In the genomic region with DNA sequence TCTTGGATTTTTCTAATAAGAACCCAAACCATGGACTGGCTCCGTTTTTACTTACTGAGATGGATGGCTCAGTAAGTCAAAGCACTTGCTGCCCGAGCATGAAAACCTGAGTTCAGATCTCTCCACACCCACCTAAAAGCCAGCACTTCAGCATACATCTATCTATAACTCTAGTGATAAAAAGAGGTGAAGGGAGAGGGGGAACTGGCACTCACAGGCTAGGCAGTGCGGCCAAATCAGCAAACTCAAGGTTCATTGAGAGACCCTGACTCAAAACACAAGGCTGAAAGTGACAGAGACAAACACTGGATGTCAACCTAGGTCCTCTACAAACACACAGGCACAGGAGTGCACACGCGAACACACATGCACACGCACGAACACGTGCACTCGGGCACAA, we compare ENCODE assay signal across 11 mouse cellular contexts. TPM values are rescaled to one million over a fixed set of nuclear protein-coding genes. Genes with fewer than 3 reads are reported as not detected.
A peak's percentile ranks its signal among the peaks of the same experiment; 100 is the strongest.
DNase-seq lines count a peak whose midpoint lies in the region; ATAC-seq lines count a peak whose summit lies in the region.
"Had no signal": no experiment of that assay in that cellular context is flagged by ENCODE, and none has a peak within 500 bp of the region (broad histone marks: within the 10 kb centered on the region; RNA-seq: fewer than 3 reads in every experiment).

No protein-coding gene starts in this region.

- peaks cover 9% of the 10 kb centered on the region for H3K36me3 ChIP-seq in heart, embryonic 14.5 days (ENCODE audit: control insufficient read depth, insufficient read depth, low read length)
- peaks cover 5% of the 10 kb centered on the region; the same call in 1 of the 2 replicates for H3K36me3 ChIP-seq in embryonic facial prominence, embryonic 14.5 days (ENCODE audit: control insufficient read depth, insufficient read depth, low read length)
- H3K36me3 ChIP-seq in hindbrain, embryonic 15.5 days = 0 out of 2 replicates have a peak, but pooled peaks cover 3% of the 10 kb centered on the region
- H3K36me3 ChIP-seq in midbrain, embryonic 12.5 days = 0 out of 2 replicates have a peak, but pooled peaks cover 5% of the 10 kb centered on the region

- H3K4me1 ChIP-seq in heart, embryonic 14.5 days (ENCODE audit: control insufficient read depth in 2 of 2, insufficient read depth in 2 of 2, low read length in 2 of 2) = peaks cover 7 to 37% of the 10 kb centered on the region in 2 experiments
- H3K4me1 ChIP-seq in embryonic facial prominence, embryonic 14.5 days (ENCODE audit: control insufficient read depth, insufficient read depth, low read length) = peaks cover 15% of the 10 kb centered on the region
- H3K4me1 ChIP-seq in hindbrain, embryonic 15.5 days (replicated peaks) = peaks cover 37% of the 10 kb centered on the region
- H3K4me1 ChIP-seq in midbrain, embryonic 12.5 days = peaks cover 23% of the 10 kb centered on the region

- peak overlapping the region; percentile 85 for H3K4me2 ChIP-seq in heart, embryonic 14.5 days (ENCODE audit: low read length)
- peak overlapping the region; percentile 83; the same call in 1 of the 2 replicates for H3K4me2 ChIP-seq in embryonic facial prominence, embryonic 14.5 days (ENCODE audit: low read depth, low read length)
- peak overlapping the region; percentile 84 for H3K4me2 ChIP-seq in hindbrain, embryonic 15.5 days
- peak overlapping the region; percentile 85; the same call in 1 of the 2 replicates for H3K4me2 ChIP-seq in midbrain, embryonic 12.5 days (replicated peaks)

- H3K9me3 ChIP-seq in heart, embryonic 14.5 days (ENCODE audit: control insufficient read depth, low read length) = no peaks in the 10 kb centered on the region
- no peaks in the 10 kb centered on the region for H3K9me3 ChIP-seq in embryonic facial prominence, embryonic 14.5 days (ENCODE audit: control insufficient read depth, low read length)
- H3K9me3 ChIP-seq in hindbrain, embryonic 15.5 days = no peaks in the 10 kb centered on the region
- no peaks in the 10 kb centered on the region for H3K9me3 ChIP-seq in midbrain, embryonic 12.5 days

- peak overlapping the region in 1 of 2 experiments; percentile 81; a peak in 1 of 4 replicates for H3K27ac ChIP-seq in heart, embryonic 14.5 days (replicated peaks in 1 of 2; ENCODE audit: control insufficient read depth in 1 of 2, insufficient read depth in 1 of 2, low read depth in 2 of 2, low read length in 2 of 2)
- no peak overlapping the region for H3K27ac ChIP-seq in embryonic facial prominence, embryonic 14.5 days (replicated peaks; ENCODE audit: low read depth, low read length)
- H3K27ac ChIP-seq in hindbrain, embryonic 15.5 days (replicated peaks) = no peak overlapping the region
- no peak overlapping the region for H3K27ac ChIP-seq in midbrain, embryonic 12.5 days (replicated peaks)

- 89% methylated on average over 9 of the region's 9 CpGs for WGBS in heart, embryonic 14.5 days
- 95% methylated on average over 9 of the region's 9 CpGs for whole genome bisulfite sequencing in embryonic facial prominence, embryonic 14.5 days
- WGBS in hindbrain, embryonic 15.5 days = 94% methylated on average over 9 of the region's 9 CpGs
- WGBS in midbrain, embryonic 12.5 days = 97% methylated on average over 9 of the region's 9 CpGs

- no peak overlapping the region for H3K9ac ChIP-seq in heart, embryonic 14.5 days (ENCODE audit: low read length)
- no peak overlapping the region for H3K9ac ChIP-seq in embryonic facial prominence, embryonic 14.5 days (ENCODE audit: low read depth, low read length)
- no peak overlapping the region for H3K9ac ChIP-seq in hindbrain, embryonic 15.5 days
- no peak overlapping the region for H3K9ac ChIP-seq in midbrain, embryonic 12.5 days (replicated peaks)

- no peaks in the 10 kb centered on the region for H3K27me3 ChIP-seq in heart, embryonic 14.5 days (ENCODE audit: control insufficient read depth, insufficient read depth, low read length)
- H3K27me3 ChIP-seq in embryonic facial prominence, embryonic 14.5 days (replicated peaks; ENCODE audit: control insufficient read depth, insufficient read depth, low read length) = no peaks in the 10 kb centered on the region
- H3K27me3 ChIP-seq in hindbrain, embryonic 15.5 days = no peaks in the 10 kb centered on the region
- H3K27me3 ChIP-seq in midbrain, embryonic 12.5 days = no peaks in the 10 kb centered on the region
- H3K27me3 ChIP-seq: CH12.LX had no signal

- peak overlapping the region; percentile 17 to 67; a peak in 3 of 4 replicates for H3K4me3 ChIP-seq in heart, embryonic 14.5 days (ENCODE audit: control insufficient read depth in 1 of 2, insufficient read depth in 1 of 2, low read depth in 1 of 2, low read length in 2 of 2)
- no peak overlapping the region for H3K4me3 ChIP-seq in embryonic facial prominence, embryonic 14.5 days (ENCODE audit: low read depth, low read length)
- peak overlapping the region; percentile 91 for H3K4me3 ChIP-seq in hindbrain, embryonic 15.5 days
- H3K4me3 ChIP-seq in midbrain, embryonic 12.5 days = no peak overlapping the region

- no peak for DNase-seq in heart, postnatal 14 days
- no peak for DNase-seq in embryonic facial prominence, embryonic 14.5 days (ENCODE audit: low spot score)
- no peak for DNase-seq in c-Kit-positive CD71-positive TER-119-positive erythroid progenitor cells, embryonic 14.5 days (ENCODE audit: low spot score)
- no peak for DNase-seq in thymus, adult 18-20 months
- DNase-seq: cerebellum, postnatal 14 days; lung, adult 2 months had no signal

- intact Hi-C loops in heart, postnatal 14 days (cut with DNase I) = loop anchor here (2.0 to 5.0 kb wide), 3 partner anchors 16 to 90 kb away; no protein-coding TSS in a partner anchor

- no peak for ATAC-seq in heart, embryonic 14.5 days (ENCODE audit: insufficient number of reproducible peaks, insufficient read depth, low FRiP score, low read depth)
- ATAC-seq in embryonic facial prominence, embryonic 14.5 days (ENCODE audit: low read depth) = no peak
- no peak for ATAC-seq in hindbrain, embryonic 15.5 days (ENCODE audit: low FRiP score, low read depth)
- ATAC-seq in midbrain, embryonic 12.5 days (ENCODE audit: low FRiP score, low read depth) = no peak
- no peak for ATAC-seq in granulocyte monocyte progenitor cell, adult 5-6 weeks (replicated peaks; ENCODE audit: poor library complexity, severe bottlenecking)

RNA-seq across cellular contexts. Expression of a gene that starts 2.2 kb away (rescaled TPM):
- polyA plus RNA-seq in heart, embryonic 14.5 days (2014; fragmentation: Nextera tagmentation; extraction: Ambion mirVana) = 56.9 and 59.0 TPM in 2 replicates
- 100 to 1,000 TPM; 114 to 115 TPM for total RNA-seq in heart, postnatal 14 days (2021)
- 30.3 and 31.8 TPM in 2 replicates for polyA plus RNA-seq in embryonic facial prominence, embryonic 14.5 days (2014; fragmentation: Nextera tagmentation; extraction: Ambion mirVana)
- 52.5 and 55.9 TPM in 2 replicates for polyA plus RNA-seq in hindbrain, embryonic 15.5 days (2015; fragmentation: Nextera tagmentation; extraction: Ambion mirVana)
- polyA plus RNA-seq in midbrain, embryonic 12.5 days (2016; fragmentation: Nextera tagmentation; extraction: Ambion mirVana) = 46.5 and 46.7 TPM in 2 replicates
- total RNA-seq in granulocyte monocyte progenitor cell, adult 5-6 weeks (2014; fragmentation: Nextera tagmentation) = 24.1 and 27.3 TPM in 2 replicates
- 12.2 and 12.3 TPM in 2 replicates for total RNA-seq in granulocyte monocyte progenitor cell, adult 5-6 weeks (2017)

Comparison
In these comparisons a context has a peak if more than half of its experiments do, and no peak if none do; other contexts are left out.
1. H3K4me3 ChIP-seq: peak in heart, embryonic 14.5 days (2 of 2) and hindbrain, embryonic 15.5 days (single experiment); none in embryonic facial prominence, embryonic 14.5 days (single experiment) and midbrain, embryonic 12.5 days (single experiment).
2. Peak in every context shown above with its lines, with median percentiles within 50 percentile points of each other: H3K4me2 ChIP-seq.